Mouse (Mus musculus) forebrain, embryonic 16.5 days (tissue): ENCODE results near the gene Nrp2. TPM values are rescaled to one million over a fixed set of nuclear protein-coding genes. Genes with fewer than 3 reads are reported as not detected.
A peak's percentile ranks its signal among the peaks of the same experiment; 100 is the strongest.

Experiments used
- ATAC-seq: fragments of 200-750 bp; cut with Nextera tagmentation; 2 replicates; pipeline ENCODE4 v1.8.0; 2017; ENCODE audit warnings: mild to moderate bottlenecking, moderate library complexity
- H3K27ac ChIP-seq: fragments of 300-500 bp; sonication (generic); 2 replicates; pipeline ENCODE4 v1.5.1; 2014; ENCODE audit warnings: low read length, control low read depth
- H3K27me3 ChIP-seq: fragments of 300-500 bp; sonication (generic); replicated peaks from 2 replicates; pipeline ENCODE4 v1.6.1; 2014; ENCODE audit warnings: low read length; ENCODE audit not compliant: control insufficient read depth, insufficient read depth
- H3K36me3 ChIP-seq: fragments of 300-500 bp; sonication (generic); 2 replicates; pipeline ENCODE4 v1.6.1; 2014; ENCODE audit not compliant: control insufficient read depth, insufficient read depth
- H3K4me1 ChIP-seq: fragments of 300-500 bp; sonication (generic); replicated peaks from 2 replicates; pipeline ENCODE4 v1.6.1; 2014; ENCODE audit warnings: low read length; ENCODE audit not compliant: control insufficient read depth, insufficient read depth
- H3K4me2 ChIP-seq: fragments of 300-500 bp; sonication (generic); 2 replicates; pipeline ENCODE4 v1.6.1; 2014; ENCODE audit warnings: mild to moderate bottlenecking, low read length, control low read depth
- H3K4me3 ChIP-seq: fragments of 300-500 bp; sonication (generic); replicated peaks from 2 replicates; pipeline ENCODE4 v1.5.1; 2014; ENCODE audit warnings: mild to moderate bottlenecking, low read length, control low read depth
- H3K9ac ChIP-seq: fragments of 300-500 bp; sonication (generic); replicated peaks from 2 replicates; pipeline ENCODE4 v1.6.1; 2014; ENCODE audit warnings: low read depth, low read length, control low read depth
- H3K9me3 ChIP-seq: fragments of 300-500 bp; sonication (generic); 2 replicates; pipeline ENCODE4 v1.6.1; 2016; ENCODE audit warnings: low read length; ENCODE audit not compliant: control insufficient read depth
- WGBS: fragments of 180-500 bp; shearing (Covaris S2); extraction: QIAGEN DNeasy Blood & Tissue Kit; methylation state at CpG from one replicate; pipeline ENCODE4 v1.1.7; 2014; 5-methylcytosine and 5-hydroxymethylcytosine counted together
- polyA plus RNA-seq: library from polyadenylated mRNA; unstranded; fragments of >200 nt; fragmentation: Nextera tagmentation; extraction: Ambion mirVana; gene quantifications from 2 replicates; pipeline ENCODE4 v1.2.1, GENCODE M21; 2015

Nrp2 gene
- polyA plus RNA-seq, 1 experiment from 2014 or later = 43.9 TPM

DNA sequence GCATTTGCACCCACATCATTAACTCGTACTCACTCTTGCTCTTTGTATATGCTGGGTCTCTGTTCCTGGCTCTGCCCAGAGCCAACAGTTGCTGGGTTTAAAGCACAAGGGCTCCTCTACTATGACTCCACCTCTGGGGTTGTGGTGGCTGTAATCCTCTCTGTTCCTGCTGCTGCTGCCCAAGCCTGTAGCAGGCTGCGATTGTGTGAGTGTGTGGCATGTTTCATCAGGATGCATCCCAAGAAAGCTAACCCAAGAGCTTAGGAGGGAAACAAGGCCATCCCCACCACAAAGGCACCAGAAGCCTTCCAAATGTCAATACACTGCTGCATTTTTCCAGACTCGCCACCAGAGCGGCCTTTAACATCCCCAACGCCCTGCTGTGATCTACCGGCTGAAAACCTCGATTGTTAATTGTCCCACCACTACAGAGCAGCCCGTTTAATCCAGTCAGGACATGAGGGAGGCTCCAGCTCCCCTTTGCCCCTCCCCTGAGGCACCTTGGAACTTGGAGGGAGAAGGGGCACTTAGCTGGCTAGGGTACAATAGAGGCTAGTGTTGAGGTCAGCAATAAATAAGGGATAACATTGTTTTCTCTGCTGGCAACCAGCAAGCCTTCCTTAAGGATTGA, 40.1 kb downstream of the Nrp2 start:
- Histone ChIP-seq H3K9ac (no peak overlapping the region), H3K27me3 (no peaks in the 10 kb centered on the region), H3K4me3 (no peak overlapping the region), H3K4me2 (no peak overlapping the region), H3K27ac (no peak overlapping the region), H3K36me3 (0 out of 2 replicates have a peak, but pooled peaks cover 2% of the 10 kb centered on the region), H3K9me3 (no peaks in the 10 kb centered on the region), H3K4me1 (0 out of 2 replicates have a peak, but pooled peaks cover 6% of the 10 kb centered on the region)
- WGBS = 8% methylated on average over 8 of the region's 8 CpGs
- ATAC-seq = peak; percentile 23; the same call in 1 of the 2 replicates

DNA sequence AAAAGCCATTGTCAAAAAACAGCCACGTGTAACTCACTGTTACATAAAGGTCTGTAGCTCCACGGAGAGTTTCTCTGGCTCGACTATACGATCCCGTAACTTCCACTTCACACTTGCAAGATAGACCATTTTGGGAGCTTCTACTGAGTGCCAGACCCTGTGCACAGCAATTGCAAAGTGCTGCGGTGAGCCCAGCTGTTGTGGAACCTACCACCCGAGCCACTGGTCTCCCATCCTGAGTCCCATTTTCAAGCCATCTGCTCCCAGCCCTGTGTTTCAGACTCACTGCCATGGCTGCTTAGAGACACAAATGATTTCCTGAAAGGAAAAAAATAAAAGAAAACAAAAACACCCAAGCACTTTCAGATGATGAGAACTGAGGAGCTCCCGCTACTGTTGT, 42.8 kb downstream of the Nrp2 start:
- H3K27me3 ChIP-seq = no peaks in the 10 kb centered on the region
- peaks cover 19% of the 10 kb centered on the region for H3K4me1 ChIP-seq
- H3K27ac ChIP-seq = no peak overlapping the region
- WGBS = 83% methylated on average over 8 of the region's 8 CpGs
- H3K36me3 ChIP-seq = 0 out of 2 replicates have a peak, but pooled peaks cover 2% of the 10 kb centered on the region
- no peaks in the 10 kb centered on the region for H3K9me3 ChIP-seq
- no peak overlapping the region for H3K9ac ChIP-seq
- H3K4me3 ChIP-seq = no peak overlapping the region
- no peak overlapping the region for H3K4me2 ChIP-seq
- ATAC-seq = no peak

DNA sequence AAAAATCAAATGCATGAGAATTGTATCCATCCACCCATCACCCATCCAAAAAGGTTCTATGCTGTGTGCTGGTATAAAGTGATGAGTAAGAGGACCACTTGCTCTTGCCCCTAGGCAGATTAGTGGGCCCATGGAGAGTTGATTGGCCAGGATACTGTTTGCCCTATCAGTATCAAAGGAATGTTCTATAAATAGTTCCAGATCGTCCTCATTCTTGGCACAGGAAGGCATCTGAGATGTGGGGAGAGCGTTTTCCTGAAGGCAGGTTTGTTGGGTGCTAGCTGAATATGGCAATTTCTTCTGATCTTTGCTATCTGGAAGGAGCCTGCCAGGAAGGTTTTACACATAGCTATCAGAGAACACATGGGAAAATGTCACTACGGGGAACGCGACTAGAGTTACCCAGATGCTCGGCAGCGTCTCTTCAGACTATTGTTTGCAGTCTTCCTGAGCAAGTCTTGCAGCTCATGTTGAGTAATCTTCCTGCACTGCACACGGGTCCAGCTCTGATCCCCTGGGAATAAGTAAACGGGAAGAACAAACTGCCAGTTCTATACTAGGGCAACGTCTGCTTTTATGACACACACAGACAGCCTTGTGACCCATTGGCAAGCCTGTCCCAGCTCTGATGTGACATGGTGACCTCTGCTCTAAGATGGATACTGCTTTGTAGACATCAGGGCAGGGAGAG, 44.5 kb downstream of the Nrp2 start:
- H3K4me1 ChIP-seq = peaks cover 34% of the 10 kb centered on the region
- no peaks in the 10 kb centered on the region for H3K9me3 ChIP-seq
- no peak overlapping the region for H3K4me3 ChIP-seq
- no peak overlapping the region for H3K9ac ChIP-seq
- ATAC-seq = no peak
- no peak overlapping the region for H3K4me2 ChIP-seq
- WGBS = 64% methylated on average over 10 of the region's 10 CpGs
- 0 out of 2 replicates have a peak, but pooled peaks cover 2% of the 10 kb centered on the region for H3K36me3 ChIP-seq
- no peaks in the 10 kb centered on the region for H3K27me3 ChIP-seq
- no peak overlapping the region for H3K27ac ChIP-seq

DNA sequence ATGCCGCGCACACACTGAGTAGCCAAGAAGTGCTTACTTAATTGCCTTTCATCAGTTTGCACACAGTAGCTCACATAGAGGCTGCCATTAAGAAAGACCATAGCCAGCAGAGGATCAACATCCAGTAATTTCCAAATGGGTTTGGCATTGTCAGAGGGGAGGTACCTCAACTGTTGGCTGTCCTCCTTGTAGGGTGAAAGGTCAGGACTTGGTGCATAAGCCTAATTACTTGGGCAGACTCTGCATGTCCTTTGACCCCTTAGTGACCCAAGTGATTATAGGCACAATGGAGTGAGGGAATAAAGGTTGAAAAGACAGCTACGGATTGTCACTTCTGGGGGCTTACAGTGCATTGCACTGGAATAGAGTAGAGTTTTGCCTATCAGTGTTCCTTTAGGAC, 45.3 kb downstream of the Nrp2 start:
- Histone ChIP-seq H3K4me2 (no peak overlapping the region), H3K4me1 (peaks cover 29% of the 10 kb centered on the region), H3K9ac (no peak overlapping the region), H3K9me3 (no peaks in the 10 kb centered on the region), H3K27ac (no peak overlapping the region), H3K36me3 (0 out of 2 replicates have a peak, but pooled peaks cover 2% of the 10 kb centered on the region), H3K27me3 (no peaks in the 10 kb centered on the region), H3K4me3 (no peak overlapping the region)
- WGBS = 48% methylated on average over 3 of the region's 3 CpGs
- ATAC-seq = no peak

DNA sequence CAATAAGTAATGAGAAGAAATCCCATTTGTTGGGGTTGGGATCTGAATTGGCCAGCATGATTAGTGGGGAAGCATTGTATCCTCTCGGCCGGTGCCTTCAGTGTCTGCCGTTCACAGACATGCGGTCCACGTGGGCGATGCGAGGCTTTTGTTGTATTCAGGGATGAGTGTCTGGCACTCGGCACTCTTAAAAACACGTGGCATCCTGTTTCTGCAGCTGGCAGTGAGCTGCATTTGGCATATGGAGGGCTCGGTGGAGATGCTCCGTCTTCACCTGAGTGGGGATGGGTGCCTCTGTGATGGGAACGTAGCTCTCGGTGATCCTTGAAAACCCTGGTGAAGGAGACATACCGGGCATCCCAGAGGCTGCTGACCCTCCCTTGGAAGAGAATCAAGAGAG, 46.6 kb downstream of the Nrp2 start:
- H3K27me3 ChIP-seq = no peaks in the 10 kb centered on the region
- H3K4me1 ChIP-seq = peaks cover 28% of the 10 kb centered on the region
- no peak overlapping the region for H3K4me2 ChIP-seq
- no peaks in the 10 kb centered on the region for H3K9me3 ChIP-seq
- 36% methylated on average over 14 of the region's 14 CpGs for WGBS
- no peak overlapping the region for H3K4me3 ChIP-seq
- H3K9ac ChIP-seq = no peak overlapping the region
- peak; percentile 43; the same call in 1 of the 2 replicates for ATAC-seq
- H3K36me3 ChIP-seq = 0 out of 2 replicates have a peak, but pooled peaks cover 2% of the 10 kb centered on the region
- no peak overlapping the region for H3K27ac ChIP-seq

DNA sequence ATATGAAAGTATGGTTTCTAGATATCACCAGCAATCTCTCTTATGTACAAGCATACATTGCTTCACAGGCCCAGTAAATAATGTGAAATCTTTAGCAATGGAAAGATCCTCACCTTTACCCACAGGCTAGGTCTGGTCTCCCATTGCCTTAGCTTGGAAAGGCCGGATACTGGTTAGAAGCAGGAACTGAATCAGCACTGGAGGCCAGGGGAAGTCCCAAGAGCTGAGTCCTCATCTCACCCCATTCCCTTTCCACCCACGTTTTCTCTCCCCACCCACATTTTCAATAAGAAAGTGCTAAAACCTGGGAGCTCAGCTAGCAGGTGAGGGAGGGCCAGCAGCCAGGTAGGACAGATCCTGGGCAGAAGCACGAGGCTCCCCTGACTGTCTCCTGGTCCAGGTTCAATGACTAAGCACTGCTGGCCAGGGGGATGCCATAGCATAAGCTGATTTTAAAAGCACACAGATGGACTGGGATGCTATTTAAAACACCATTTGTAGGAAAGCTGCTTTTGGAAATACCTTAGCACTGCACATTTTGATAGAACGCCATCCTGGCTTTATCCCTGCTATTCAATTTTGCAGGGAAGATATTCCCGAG, 47.4 kb downstream of the Nrp2 start:
- Histone ChIP-seq H3K27me3 (no peaks in the 10 kb centered on the region), H3K27ac (no peak overlapping the region; the same call in 1 of the 2 replicates), H3K4me2 (no peak overlapping the region), H3K9me3 (no peaks in the 10 kb centered on the region), H3K4me1 (peaks cover 28% of the 10 kb centered on the region), H3K9ac (no peak overlapping the region), H3K4me3 (no peak overlapping the region), H3K36me3 (no peaks in the 10 kb centered on the region)
- 69% methylated on average over 5 of the region's 5 CpGs for WGBS
- no peak for ATAC-seq

DNA sequence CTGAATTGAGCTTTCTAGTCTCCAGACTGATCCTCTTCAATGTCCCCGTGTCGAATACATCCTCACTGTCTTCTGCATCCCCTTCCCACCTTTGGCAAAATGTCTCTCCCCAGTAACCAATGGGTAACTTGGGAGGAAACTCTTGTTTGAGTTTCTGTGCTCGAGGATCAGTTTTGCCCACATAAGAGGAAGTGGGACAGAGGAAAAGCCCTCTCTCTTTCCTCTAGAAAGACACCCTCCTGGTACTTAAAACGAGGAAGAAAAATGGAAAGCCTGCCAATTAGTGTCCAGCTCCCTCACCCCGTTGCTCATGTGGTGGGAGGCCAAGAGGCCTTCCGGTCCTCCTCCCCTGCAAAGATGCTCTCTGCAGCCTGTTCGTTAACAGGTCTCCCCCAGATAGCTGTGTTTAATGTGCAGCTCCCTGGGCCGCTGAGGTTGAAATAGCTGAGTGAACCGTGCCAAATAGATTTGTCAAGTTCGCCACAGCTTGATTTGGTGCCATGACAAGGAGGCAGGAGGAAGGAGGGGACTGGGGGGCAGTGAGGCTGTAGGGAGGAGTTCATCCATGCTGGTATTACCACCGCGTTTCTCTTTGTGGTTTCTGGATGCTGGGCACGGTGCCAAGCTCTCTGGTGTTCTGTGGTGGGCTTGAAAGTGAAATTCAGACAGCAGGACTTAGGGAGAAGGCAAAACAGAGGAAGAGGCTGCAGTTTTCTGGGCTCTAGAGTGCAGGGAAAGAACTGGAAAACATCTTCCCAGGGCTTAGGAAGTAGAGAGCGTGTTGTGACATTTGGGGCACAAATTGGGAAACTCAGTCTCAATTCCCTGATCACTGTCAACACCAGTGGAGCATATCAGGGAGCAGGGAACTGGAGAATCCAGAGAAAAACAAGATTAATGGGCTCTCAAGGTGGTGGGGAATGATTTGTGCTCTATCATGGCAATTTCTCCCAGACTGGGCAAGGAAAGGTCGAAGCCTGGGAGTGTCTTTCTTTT, 48.2 kb downstream of the Nrp2 start:
- Histone ChIP-seq H3K9ac (0 out of 2 replicates have a peak overlapping the region, but pooled peaks have one; percentile 2), H3K4me3 (no peak overlapping the region), H3K4me2 (peak overlapping the region; percentile 14; the same call in 1 of the 2 replicates), H3K36me3 (no peaks in the 10 kb centered on the region), H3K27me3 (no peaks in the 10 kb centered on the region), H3K27ac (peak overlapping the region; percentile 62), H3K4me1 (peaks cover 28% of the 10 kb centered on the region), H3K9me3 (no peaks in the 10 kb centered on the region)
- 20% methylated on average over 15 of the region's 15 CpGs for WGBS
- ATAC-seq = peak; percentile 58

DNA sequence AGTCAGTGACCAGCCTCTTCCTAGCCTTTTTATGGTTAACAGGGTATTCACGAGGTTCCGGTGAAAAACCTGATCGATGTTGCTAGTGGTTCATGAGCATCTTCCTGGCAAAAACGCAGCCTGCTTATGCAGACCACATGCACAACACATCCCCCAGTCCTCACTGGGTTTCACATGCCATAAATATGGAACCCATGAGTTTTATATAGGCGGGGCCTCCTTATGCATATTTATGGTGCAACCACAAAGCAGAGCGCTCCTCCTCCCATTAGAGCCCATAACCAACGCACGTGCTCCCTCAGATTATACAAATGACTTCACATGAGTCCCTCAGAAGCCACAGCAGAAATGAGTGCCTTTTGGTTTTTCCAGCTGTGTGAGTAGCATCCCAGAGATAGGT, 49.0 kb downstream of the Nrp2 start:
- no peak overlapping the region for H3K9ac ChIP-seq
- H3K4me2 ChIP-seq = no peak overlapping the region
- no peak overlapping the region; the same call in 1 of the 2 replicates for H3K27ac ChIP-seq
- no peaks in the 10 kb centered on the region for H3K27me3 ChIP-seq
- H3K4me1 ChIP-seq = peaks cover 28% of the 10 kb centered on the region
- no peaks in the 10 kb centered on the region for H3K36me3 ChIP-seq
- H3K9me3 ChIP-seq = no peaks in the 10 kb centered on the region
- WGBS = 69% methylated on average over 8 of the region's 8 CpGs
- no peak for ATAC-seq
- H3K4me3 ChIP-seq = no peak overlapping the region
